Mouse (Mus musculus): ENCODE data around the gene Fam240a. TPM values are rescaled to one million over a fixed set of nuclear protein-coding genes. Genes with fewer than 3 reads are reported as not detected.

Gene Fam240a
- polyA plus RNA-seq, 1 experiment from 2014 or later: not detected

DNA sequence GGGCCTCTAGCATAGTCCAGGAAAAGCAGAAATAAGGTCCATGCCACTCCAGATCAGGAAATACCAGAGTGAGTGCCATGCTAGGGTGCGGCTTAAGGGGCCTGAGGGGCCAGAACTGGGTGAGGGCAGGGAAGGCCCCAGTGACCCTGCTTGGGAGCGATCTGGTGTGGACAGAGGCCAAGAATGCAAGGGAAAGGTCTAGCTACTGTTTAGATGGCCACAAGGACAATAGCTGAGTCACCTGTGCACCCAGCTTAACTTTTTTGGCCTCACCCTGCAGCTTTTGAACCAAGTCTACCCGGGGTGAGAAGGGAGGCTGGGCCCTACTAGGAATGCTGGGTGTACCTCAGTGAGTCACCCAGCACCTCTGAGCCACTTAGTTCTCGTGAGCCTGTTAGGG lies 35.9 kb downstream of the Fam240a start:
- Histone ChIP-seq H3K27ac (no peak overlapping the region), H3K9me3 (replicated peaks) (no peaks in the 10 kb centered on the region), H3K36me3 (no peaks in the 10 kb centered on the region), H3K27me3 (ENCODE audit: low read depth, poor library complexity, severe bottlenecking) (peaks cover 74% of the 10 kb centered on the region), H3K4me1 (peaks cover 18% of the 10 kb centered on the region), H3K4me3 (peak overlapping the region; percentile 61)
- 71% methylated on average over 4 of the region's 4 CpGs for WGBS
- no peak for DNase-seq (ENCODE audit: low spot score)

DNA sequence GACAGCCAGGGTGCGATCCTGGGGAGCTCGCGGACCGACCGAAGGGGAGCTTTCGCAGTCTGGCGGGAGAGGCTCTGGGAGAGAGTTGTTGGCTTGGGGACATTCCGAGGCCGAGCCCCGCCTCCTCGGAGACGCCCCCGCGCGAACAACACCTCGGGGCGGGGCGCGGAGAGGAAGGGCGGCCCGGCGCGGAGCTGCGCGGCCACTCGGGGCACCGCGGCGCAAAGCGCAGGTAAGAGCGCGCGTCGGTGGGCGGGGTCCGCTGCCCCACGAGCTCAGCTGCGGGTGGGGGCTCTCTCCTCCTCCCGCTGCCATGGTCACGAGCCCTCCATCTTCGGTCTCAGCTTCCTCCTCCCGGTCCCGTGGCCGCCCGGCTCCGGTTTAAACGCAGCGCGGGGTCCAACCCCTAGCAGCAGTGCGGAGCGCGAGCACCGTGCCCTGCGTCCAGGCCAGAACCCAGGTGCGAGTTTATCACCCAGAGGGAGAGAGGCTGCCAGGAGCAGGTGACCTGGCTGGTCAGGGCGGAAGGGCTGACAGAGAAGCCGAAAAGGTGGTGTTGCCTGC lies 36.6 kb downstream of the Fam240a start, which contains the start of gene Tmie:
Tmie (minus strand) TSS at position 116 of the 564 bp plus-strand sequence.
- Histone ChIP-seq H3K27ac (peak within 1 kb of the TSS; percentile 69), H3K9me3 (replicated peaks) (no peaks in the 10 kb centered on the region), H3K27me3 (ENCODE audit: low read depth, poor library complexity, severe bottlenecking) (peaks cover 72% of the 10 kb centered on the region), H3K36me3 (no peaks in the 10 kb centered on the region), H3K4me1 (peaks cover 24% of the 10 kb centered on the region), H3K4me3 (peak within 1 kb of the TSS; percentile 61)
- DNase-seq (ENCODE audit: low spot score): peak; percentile 70
- under 1% methylated on average over 55 of the region's 57 CpGs for WGBS

DNA sequence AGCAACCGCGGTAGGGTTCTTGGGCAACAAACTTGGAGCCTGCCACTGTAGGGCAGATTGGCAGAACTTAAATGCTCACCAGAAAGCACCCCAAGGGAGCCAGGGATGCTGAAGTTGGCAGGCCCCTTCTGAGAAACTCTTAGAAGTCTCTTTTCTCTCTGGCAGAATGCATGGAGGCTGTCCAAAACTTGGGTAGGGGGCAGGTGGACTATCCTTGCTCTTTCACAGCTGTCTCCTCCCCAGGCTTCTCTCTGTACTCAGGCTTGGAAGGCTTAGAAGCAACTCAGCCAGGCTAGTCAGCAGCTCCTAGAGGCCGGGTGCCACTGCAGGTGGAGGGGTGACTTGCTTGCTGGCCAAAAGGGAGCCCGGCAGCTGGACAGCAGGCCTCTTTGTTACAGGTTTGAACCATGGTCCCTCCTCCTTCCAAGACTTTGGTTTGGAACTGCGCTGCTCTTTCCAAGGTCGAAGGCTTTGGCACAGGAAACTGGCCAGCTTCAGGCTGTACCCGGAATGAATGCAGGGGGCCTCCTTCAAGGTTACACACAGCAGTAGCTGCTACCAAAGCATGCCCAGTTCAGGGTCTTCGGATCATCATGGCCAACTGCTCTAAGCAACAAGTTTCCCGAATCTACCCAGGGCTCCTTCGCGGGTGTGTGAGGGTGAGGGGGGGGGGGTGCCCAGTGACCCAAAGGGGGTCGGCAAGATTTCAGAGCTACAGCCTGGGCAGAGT lies 37.3 kb downstream of the Fam240a start, which contains the start of gene Als2cl:
Als2cl (plus strand) TSS at position 680 of the 730 bp plus-strand sequence.
- peaks cover 74% of the 10 kb centered on the region for H3K27me3 ChIP-seq (ENCODE audit: low read depth, poor library complexity, severe bottlenecking)
- H3K4me1 ChIP-seq: peaks cover 31% of the 10 kb centered on the region
- peak; percentile 44 for DNase-seq (ENCODE audit: low spot score)
- 17% methylated on average over 12 of the region's 12 CpGs for WGBS
- H3K4me3 ChIP-seq: peak within 1 kb of the TSS; percentile 61
- H3K36me3 ChIP-seq: no peaks in the 10 kb centered on the region
- H3K9me3 ChIP-seq (replicated peaks): no peaks in the 10 kb centered on the region
- H3K27ac ChIP-seq: peak within 1 kb of the TSS; percentile 69

DNA sequence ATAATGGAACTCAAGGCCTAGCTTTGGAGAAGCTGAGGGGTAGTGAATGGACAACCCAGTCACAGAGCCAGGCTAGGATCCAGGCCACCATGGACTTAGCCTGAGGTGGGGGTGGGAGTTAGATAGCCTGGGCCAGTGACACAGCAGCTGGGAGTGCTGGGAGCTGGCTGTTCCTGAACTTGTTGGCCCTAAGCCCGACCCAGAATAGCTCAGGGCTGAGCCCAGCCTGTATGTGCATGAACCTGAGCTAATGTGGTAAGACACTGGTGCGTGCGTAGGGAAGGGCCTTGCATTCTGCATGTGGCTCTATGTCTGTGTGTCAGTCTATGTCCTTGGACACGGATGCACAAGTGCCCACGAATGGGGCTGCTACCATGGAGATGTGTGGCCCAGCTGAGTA lies 38.8 kb downstream of the Fam240a start:
- Histone ChIP-seq H3K4me3 (no peak overlapping the region), H3K27ac (no peak overlapping the region), H3K9me3 (replicated peaks) (no peaks in the 10 kb centered on the region), H3K4me1 (peaks cover 41% of the 10 kb centered on the region), H3K27me3 (ENCODE audit: low read depth, poor library complexity, severe bottlenecking) (peaks cover 83% of the 10 kb centered on the region), H3K36me3 (no peaks in the 10 kb centered on the region)
- WGBS: 92% methylated on average over 5 of the region's 5 CpGs
- DNase-seq (ENCODE audit: low spot score): no peak

DNA sequence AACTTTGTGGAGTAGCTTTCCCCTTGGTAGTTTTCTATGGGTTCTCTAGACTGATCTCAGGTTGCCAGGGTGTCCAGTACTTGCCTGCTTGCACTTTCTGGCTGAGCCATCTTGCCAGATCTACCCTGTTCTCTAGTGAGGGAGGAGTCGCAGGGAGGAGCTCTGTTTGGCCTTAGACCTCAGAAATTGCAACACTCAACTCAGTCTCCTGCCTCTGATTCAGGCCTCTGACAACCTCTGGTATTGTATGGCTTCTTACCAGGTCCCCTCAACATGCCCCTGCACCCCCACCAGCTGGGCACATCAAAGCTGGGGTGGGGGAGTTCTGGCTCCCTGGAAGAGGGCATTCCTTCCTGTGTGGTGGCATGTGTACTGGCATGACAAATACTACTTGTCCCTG lies 39.3 kb downstream of the Fam240a start:
- DNase-seq (ENCODE audit: low spot score): no peak
- no peak overlapping the region for H3K4me3 ChIP-seq
- no peaks in the 10 kb centered on the region for H3K9me3 ChIP-seq (replicated peaks)
- no peak overlapping the region for H3K27ac ChIP-seq
- H3K4me1 ChIP-seq: peaks cover 44% of the 10 kb centered on the region
- peaks cover 85% of the 10 kb centered on the region for H3K27me3 ChIP-seq (ENCODE audit: low read depth, poor library complexity, severe bottlenecking)
- WGBS: 91% methylated on average over 1 of the region's 1 CpGs
- no peaks in the 10 kb centered on the region for H3K36me3 ChIP-seq

DNA sequence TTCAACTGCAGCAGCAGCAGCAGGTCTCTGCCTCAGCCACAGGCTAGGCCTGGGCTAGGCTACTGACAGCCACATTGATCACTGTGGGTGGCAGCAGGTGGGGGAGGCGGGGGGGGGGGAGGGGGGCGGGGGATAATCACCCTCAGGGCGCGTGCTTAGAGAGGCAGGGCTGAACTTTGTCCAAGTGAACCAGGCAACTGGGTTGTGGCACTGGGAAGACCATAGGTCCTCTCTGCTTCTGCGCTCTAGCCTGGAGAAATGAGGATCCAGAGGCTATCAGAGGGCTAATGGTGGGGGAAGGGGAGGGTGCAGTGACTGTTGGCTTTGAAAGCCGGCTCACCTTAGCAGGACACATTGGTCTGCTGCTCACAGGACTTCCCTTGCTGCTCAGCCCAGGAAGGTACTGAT lies 41.4 kb downstream of the Fam240a start:
- WGBS: 14% methylated on average over 6 of the region's 6 CpGs
- Histone ChIP-seq H3K36me3 (no peaks in the 10 kb centered on the region), H3K4me1 (peaks cover 38% of the 10 kb centered on the region), H3K27me3 (ENCODE audit: low read depth, poor library complexity, severe bottlenecking) (peaks cover 79% of the 10 kb centered on the region), H3K4me3 (no peak overlapping the region), H3K9me3 (replicated peaks) (no peaks in the 10 kb centered on the region), H3K27ac (no peak overlapping the region)
- DNase-seq (ENCODE audit: low spot score): peak; percentile 51

DNA sequence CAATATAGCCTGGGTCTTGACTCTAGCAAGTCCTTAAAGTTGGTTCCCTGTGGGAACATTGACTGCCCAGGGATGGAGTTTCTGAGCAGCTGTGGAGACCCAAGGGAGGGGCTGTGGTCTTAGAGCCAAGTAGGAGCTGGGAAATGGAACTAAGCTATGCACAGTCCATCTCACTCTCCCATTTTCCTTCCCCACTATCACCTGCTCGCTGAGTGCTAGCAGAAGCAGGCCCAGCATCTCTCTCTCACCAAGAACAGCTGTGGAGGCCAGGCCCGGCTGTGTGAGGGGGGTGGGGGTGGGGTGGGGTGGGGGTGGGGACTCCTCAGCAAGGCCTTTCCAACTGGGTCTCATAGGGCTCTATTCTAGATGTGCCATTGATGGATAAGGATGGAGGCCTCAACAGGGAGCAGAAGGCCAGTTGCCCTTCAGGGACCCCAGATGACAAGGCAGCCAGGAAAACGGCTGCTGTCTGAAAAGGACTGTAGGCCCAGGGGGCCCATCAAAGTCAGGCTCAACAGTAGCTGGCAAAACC lies 41.9 kb downstream of the Fam240a start:
- no peak overlapping the region for H3K4me3 ChIP-seq

DNA sequence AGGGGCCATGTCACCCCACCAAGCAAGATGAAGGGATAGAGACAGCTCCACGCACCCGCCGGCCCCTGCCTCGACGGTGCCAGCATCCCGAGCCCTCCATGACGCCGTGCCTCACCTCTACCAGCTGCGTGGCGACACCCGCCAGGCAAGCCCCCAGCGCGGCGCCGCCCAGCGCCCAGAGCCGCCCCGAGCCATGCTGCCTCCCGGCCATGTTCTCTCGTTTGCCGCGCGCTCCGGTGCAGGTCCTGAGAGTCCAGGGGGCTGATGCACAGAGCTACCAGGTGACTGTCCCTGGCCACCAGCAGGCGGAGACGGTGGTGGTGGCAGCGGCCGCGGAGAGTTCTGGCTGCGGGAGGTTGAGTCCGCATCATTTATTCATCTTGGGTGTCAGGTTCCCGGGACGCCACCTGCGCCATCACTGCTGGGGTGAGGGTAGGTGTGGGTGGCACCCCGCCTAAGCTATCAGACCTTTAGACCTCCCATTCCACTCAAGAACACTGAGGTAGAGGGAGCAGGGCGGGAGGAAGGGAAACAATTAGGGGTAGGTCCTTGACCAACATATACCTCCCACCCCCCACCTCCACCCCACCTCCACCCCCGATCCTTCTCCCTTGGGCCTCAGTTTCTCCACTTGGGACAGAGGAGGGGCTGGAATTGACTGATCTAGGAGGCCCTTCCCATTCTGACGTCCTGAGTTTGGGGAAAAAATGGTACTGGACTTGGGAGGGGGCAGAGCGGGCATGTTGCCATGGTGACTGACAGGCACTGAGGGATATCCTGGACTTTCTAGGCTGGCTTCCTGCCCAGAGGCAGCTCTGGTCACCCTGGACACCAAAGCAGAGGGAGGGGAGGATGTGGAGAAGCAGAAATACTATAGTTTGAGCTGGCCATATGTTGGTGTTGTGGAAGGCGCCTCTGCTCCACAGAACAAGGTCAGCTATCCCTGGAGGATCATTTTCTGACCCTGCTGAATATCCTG lies 42.7 kb downstream of the Fam240a start:
- Histone ChIP-seq H3K9me3 (replicated peaks) (no peaks in the 10 kb centered on the region), H3K27ac (peak overlapping the region; percentile 42; the same call in 1 of the 2 replicates), H3K27me3 (ENCODE audit: low read depth, poor library complexity, severe bottlenecking) (peaks cover 70% of the 10 kb centered on the region), H3K4me3 (peak overlapping the region; percentile 47), H3K4me1 (peaks cover 26% of the 10 kb centered on the region), H3K36me3 (no peaks in the 10 kb centered on the region)
- WGBS: 11% methylated on average over 40 of the region's 40 CpGs
- peak; percentile 44 for DNase-seq (ENCODE audit: low spot score)

More for the DNA sequence above, 41.9 kb downstream of the Fam240a start:
- Histone ChIP-seq H3K27me3 (ENCODE audit: low read depth, poor library complexity, severe bottlenecking) (peaks cover 78% of the 10 kb centered on the region), H3K9me3 (replicated peaks) (no peaks in the 10 kb centered on the region), H3K4me1 (peaks cover 32% of the 10 kb centered on the region), H3K36me3 (no peaks in the 10 kb centered on the region), H3K27ac (no peak overlapping the region)
- DNase-seq (ENCODE audit: low spot score): no peak
- 13% methylated on average over 3 of the region's 3 CpGs for WGBS

DNA sequence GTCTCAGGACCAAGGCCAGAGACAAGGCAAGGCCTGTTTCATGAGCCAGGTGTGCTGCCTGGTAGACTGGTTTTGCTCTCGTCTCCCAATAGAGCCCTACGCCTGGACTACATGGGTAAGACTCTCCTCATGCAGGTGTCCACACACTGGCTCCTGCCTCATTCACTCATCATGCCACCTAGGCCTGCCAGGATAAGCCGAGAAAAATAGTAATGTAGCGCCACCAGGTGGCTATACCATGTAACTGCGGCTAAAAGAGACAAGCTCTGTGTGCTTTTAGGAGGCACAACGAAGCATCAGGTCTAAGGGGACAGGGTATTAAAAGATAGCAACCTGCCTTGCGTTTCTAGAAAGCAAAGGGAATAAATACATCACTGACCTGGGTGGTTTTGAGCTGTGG lies 45.6 kb downstream of the Fam240a start:
- peaks cover 54% of the 10 kb centered on the region for H3K27me3 ChIP-seq (ENCODE audit: low read depth, poor library complexity, severe bottlenecking)
- H3K9me3 ChIP-seq (replicated peaks): no peaks in the 10 kb centered on the region
- no peak overlapping the region for H3K4me3 ChIP-seq
- H3K27ac ChIP-seq: no peak overlapping the region
- peak; percentile 77 for DNase-seq (ENCODE audit: low spot score)
- H3K4me1 ChIP-seq: peaks cover 42% of the 10 kb centered on the region
- H3K36me3 ChIP-seq: no peaks in the 10 kb centered on the region
- WGBS: 22% methylated on average over 7 of the region's 7 CpGs

Small RNAs within 50 kb of the gene (microRNA-seq; reads per million reads assigned to microRNA genes)
- not detected for gene Gm24269

Other genes with a start within 250 kb of the Fam240a start
- gene Myl3, start 175.0 kb downstream of the Fam240a start, polyA plus RNA-seq (2016; fragmentation: Nextera tagmentation; extraction: Ambion mirVana): 1.7 and 3.5 TPM in 2 replicates
- 36.3 and 49.2 TPM in 2 replicates for gene Pth1r, start 169.7 kb downstream of the Fam240a start, polyA plus RNA-seq (2016; fragmentation: Nextera tagmentation; extraction: Ambion mirVana)
- not detected in 2 replicates for gene Prss42, start 118.7 kb downstream of the Fam240a start, polyA plus RNA-seq (2016; fragmentation: Nextera tagmentation; extraction: Ambion mirVana)
- not detected in 2 replicates for gene Prss44, start 102.9 kb downstream of the Fam240a start, polyA plus RNA-seq (2016; fragmentation: Nextera tagmentation; extraction: Ambion mirVana)
- not detected in 2 replicates for gene Prss43, start 90.2 kb downstream of the Fam240a start, polyA plus RNA-seq (2016; fragmentation: Nextera tagmentation; extraction: Ambion mirVana)
- gene Prss45, start 82.3 kb downstream of the Fam240a start, polyA plus RNA-seq (2016; fragmentation: Nextera tagmentation; extraction: Ambion mirVana): not detected in 2 replicates
- not detected in 2 replicates for gene Prss46, start 72.4 kb downstream of the Fam240a start, polyA plus RNA-seq (2016; fragmentation: Nextera tagmentation; extraction: Ambion mirVana)
- 0.69 and 0.83 TPM in 2 replicates for gene Prss50, start 58.9 kb downstream of the Fam240a start, polyA plus RNA-seq (2016; fragmentation: Nextera tagmentation; extraction: Ambion mirVana)
- 1.8 and 1.9 TPM in 2 replicates for gene Als2cl, start 37.0 kb downstream of the Fam240a start, polyA plus RNA-seq (2016; fragmentation: Nextera tagmentation; extraction: Ambion mirVana)
- 0.09 TPM in 1 of 2 replicates, not detected in the other for gene Tmie, start 36.7 kb downstream of the Fam240a start, polyA plus RNA-seq (2016; fragmentation: Nextera tagmentation; extraction: Ambion mirVana)
- not detected in 2 replicates for gene Tdgf1, start 29.3 kb upstream of the Fam240a start, polyA plus RNA-seq (2016; fragmentation: Nextera tagmentation; extraction: Ambion mirVana)
- gene Lrrc2, start 34.7 kb upstream of the Fam240a start, polyA plus RNA-seq (2016; fragmentation: Nextera tagmentation; extraction: Ambion mirVana): 0.08 and 0.20 TPM in 2 replicates
- gene Rtp3, start 73.7 kb upstream of the Fam240a start, polyA plus RNA-seq (2016; fragmentation: Nextera tagmentation; extraction: Ambion mirVana): 0.24 TPM in 1 of 2 replicates, not detected in the other
- gene Ltf, start 102.4 kb upstream of the Fam240a start, polyA plus RNA-seq (2016; fragmentation: Nextera tagmentation; extraction: Ambion mirVana): not detected in 2 replicates
- 0.41 and 0.54 TPM in 2 replicates for gene Ccrl2, start 140.7 kb upstream of the Fam240a start, polyA plus RNA-seq (2016; fragmentation: Nextera tagmentation; extraction: Ambion mirVana)
- 38.2 and 39.7 TPM in 2 replicates for gene Lrrfip2, start 200.7 kb upstream of the Fam240a start, polyA plus RNA-seq (2016; fragmentation: Nextera tagmentation; extraction: Ambion mirVana)

Measured in limb, embryonic 10.5 days (tissue).